Mouse (Mus musculus): ENCODE results near the gene Hoxb1. TPM values are rescaled to one million over a fixed set of nuclear protein-coding genes. Genes with fewer than 3 reads are reported as not detected.
A peak's percentile ranks its signal among the peaks of the same experiment; 100 is the strongest.

Hoxb1 gene
- polyA plus RNA-seq, 1 experiment from 2014 or later = 0.65 TPM

DNA sequence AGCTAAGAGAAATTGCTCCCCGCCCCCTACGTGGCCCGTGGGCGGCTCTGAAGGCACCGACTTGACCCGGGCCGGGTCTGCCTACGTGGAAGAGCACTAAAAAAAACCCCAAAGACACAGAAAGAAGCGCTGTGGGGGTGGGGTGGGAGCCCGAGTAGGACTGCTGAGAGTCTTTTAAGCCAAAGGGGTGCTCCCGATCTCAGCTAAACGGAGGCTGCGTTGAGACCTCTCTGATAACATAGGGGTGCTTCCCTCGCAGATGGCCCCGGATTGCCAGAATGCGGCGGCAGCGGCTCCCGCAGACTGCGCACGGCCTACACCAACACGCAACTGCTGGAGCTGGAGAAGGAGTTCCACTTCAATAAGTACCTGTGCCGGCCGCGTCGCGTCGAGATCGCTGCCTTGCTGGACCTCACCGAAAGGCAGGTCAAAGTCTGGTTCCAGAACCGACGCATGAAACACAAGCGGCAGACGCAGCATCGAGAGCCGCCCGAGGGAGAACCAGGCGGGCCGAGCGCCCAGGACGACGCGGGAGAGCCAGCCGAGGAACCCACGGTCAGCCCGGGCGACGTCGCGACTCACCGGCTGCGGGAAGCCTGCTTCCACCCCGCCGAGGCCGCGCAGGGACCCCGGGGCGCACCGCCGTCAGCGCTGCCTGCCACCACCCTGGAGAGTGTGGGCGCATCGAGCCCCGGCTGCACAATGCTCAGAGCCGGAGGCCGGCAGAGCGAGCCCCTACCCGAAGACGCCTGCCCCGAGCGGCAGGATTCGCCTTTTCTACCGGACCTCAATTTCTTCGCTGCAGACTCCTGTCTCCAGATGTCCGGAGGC lies 12.6 kb upstream of the Hoxb1 start:
- Histone ChIP-seq H3K4me1 (peaks cover 51% of the 10 kb centered on the region), H3K9me3 (replicated peaks) (no peaks in the 10 kb centered on the region), H3K27ac (replicated peaks) (peak overlapping the region; percentile 99), H3K4me3 (replicated peaks) (peak overlapping the region; percentile 64), H3K4me2 (peak overlapping the region; percentile 64), H3K36me3 (no peaks in the 10 kb centered on the region), H3K27me3 (replicated peaks) (no peaks in the 10 kb centered on the region), H3K9ac (replicated peaks) (peak overlapping the region; percentile 84)
- ATAC-seq (ENCODE audit: low FRiP score) = 0 out of 2 replicates have a peak, but pooled peaks have one; percentile 1
- WGBS = under 1% methylated on average over 75 of the region's 75 CpGs

DNA sequence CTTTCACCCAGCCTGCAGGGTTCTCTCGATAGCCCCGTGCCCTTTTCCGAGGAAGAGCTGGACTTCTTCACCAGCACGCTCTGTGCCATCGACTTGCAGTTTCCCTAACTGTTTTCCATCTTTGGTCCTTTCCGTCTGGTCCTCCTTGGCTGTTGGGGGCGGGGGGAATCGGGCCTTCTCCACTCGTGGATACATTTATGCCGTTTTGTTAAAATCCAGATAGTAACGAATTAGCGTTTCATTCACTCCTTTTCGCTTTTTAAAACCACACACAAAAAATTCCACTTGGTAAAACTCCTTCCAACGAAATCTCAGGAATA lies 12.1 kb upstream of the Hoxb1 start:
- Histone ChIP-seq H3K27ac (replicated peaks) (peak overlapping the region; percentile 99), H3K4me3 (replicated peaks) (peak overlapping the region; percentile 64), H3K9ac (replicated peaks) (peak overlapping the region; percentile 84), H3K36me3 (no peaks in the 10 kb centered on the region), H3K27me3 (replicated peaks) (no peaks in the 10 kb centered on the region), H3K4me2 (peak overlapping the region; percentile 64), H3K4me1 (peaks cover 46% of the 10 kb centered on the region), H3K9me3 (replicated peaks) (no peaks in the 10 kb centered on the region)
- ATAC-seq (ENCODE audit: low FRiP score) = no peak
- under 1% methylated on average over 14 of the region's 14 CpGs for WGBS

DNA sequence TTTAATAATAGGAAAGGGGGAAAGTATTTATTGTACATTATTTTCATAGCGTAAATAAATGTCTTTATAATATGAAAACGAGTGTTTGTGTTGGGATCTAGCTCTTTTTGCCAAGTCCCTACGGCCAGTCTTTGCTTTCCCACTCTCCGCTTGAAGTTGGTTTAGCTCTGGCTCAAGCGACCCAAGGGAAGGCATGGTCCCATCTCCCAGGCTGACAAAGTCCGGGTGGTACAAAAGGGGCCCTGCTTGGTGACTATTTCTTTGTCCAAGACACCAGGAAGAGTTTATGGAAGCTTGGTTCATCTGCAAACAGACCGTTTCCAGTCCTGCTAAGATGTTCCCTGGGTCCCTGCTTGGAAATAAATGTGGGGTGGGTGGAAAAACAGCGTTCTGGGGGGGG lies 11.6 kb upstream of the Hoxb1 start:
- no peaks in the 10 kb centered on the region for H3K9me3 ChIP-seq (replicated peaks)
- no peak for ATAC-seq (ENCODE audit: low FRiP score)
- H3K9ac ChIP-seq (replicated peaks) = peak overlapping the region; percentile 83
- H3K27ac ChIP-seq (replicated peaks) = peak overlapping the region; percentile 99
- peaks cover 41% of the 10 kb centered on the region for H3K4me1 ChIP-seq
- H3K27me3 ChIP-seq (replicated peaks) = no peaks in the 10 kb centered on the region
- peak overlapping the region; percentile 64 for H3K4me3 ChIP-seq (replicated peaks)
- peak overlapping the region; percentile 64 for H3K4me2 ChIP-seq
- no peaks in the 10 kb centered on the region for H3K36me3 ChIP-seq
- 3% methylated on average over 8 of the region's 8 CpGs for WGBS

DNA sequence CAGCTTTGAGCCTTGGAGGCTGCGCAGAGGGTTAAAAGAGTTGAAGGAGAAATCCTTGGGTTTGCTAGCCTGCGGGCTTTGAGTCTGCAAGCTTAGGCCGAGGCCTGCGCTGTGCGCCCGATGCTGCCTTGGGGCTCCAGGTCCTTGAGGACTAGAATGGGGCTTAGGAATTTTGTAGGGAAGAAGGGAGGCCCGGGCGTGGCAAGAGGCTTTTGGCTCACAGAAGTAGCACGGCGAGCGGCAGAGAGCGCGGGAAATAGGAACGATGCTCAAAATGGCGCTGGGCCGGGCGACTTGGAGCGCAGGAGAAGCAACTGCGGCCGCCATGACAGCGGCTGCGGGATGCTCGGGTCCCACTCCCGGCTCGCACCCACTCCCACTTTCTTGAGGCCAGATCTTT lies 11.2 kb upstream of the Hoxb1 start:
- Histone ChIP-seq H3K4me2 (peak overlapping the region; percentile 64), H3K9ac (replicated peaks) (peak overlapping the region; percentile 83), H3K4me3 (replicated peaks) (peak overlapping the region; percentile 64), H3K27me3 (replicated peaks) (no peaks in the 10 kb centered on the region), H3K4me1 (peaks cover 37% of the 10 kb centered on the region), H3K27ac (replicated peaks) (peak overlapping the region; percentile 99), H3K9me3 (replicated peaks) (no peaks in the 10 kb centered on the region), H3K36me3 (no peaks in the 10 kb centered on the region)
- no peak for ATAC-seq (ENCODE audit: low FRiP score)
- WGBS = under 1% methylated on average over 25 of the region's 25 CpGs

DNA sequence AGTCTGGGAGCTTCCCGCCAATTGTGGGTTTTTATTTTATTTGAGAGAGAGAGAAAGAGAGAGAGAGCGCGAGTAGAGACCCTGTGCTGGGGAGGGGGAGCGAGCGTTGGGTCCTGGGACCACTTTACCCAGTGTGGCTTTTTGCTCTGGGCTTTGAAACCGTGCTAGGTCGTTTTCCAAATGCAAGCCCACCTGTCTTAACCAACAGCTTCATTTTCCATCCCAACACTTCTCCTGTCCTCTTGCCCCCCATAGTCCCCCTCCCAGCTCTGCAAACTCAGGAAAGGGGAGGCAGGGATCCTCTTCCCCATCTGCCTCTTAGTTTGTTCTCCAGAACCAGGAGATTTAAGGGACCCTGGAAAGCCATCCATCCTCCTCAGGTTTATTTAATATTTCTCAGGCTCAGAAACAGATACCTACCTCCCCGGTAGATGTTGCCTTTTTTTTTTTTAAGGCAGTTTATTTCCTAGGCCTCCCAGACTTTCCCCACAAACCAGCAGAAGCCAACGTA lies 10.7 kb upstream of the Hoxb1 start:
- Histone ChIP-seq H3K36me3 (no peaks in the 10 kb centered on the region), H3K4me1 (peaks cover 32% of the 10 kb centered on the region), H3K4me2 (peak overlapping the region; percentile 64), H3K9ac (replicated peaks) (peak overlapping the region; percentile 83), H3K4me3 (replicated peaks) (peak overlapping the region; percentile 64), H3K27me3 (replicated peaks) (no peaks in the 10 kb centered on the region), H3K27ac (replicated peaks) (peak overlapping the region; percentile 99), H3K9me3 (replicated peaks) (no peaks in the 10 kb centered on the region)
- no peak for ATAC-seq (ENCODE audit: low FRiP score)
- 1% methylated on average over 9 of the region's 9 CpGs for WGBS

DNA sequence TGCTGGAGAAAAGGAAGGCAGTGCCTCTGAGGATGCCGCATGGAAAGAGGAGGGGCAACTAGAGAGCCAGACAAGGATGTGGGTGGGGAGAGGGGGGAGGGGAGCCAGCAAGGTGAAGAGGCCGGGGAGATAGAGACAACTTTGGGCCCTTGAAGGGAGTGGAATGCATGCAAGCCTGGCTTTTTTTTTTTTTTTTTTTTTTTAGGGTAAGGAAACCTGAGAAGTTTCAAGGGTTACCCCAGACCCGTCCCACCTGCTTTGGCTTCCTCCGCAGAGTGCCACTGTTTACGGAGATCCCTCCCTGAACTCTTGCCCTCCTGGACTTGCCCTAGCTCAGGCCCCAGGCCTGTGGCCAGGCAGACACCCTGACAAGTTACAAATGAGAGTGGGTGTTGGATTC lies 1.7 kb upstream of the Hoxb1 start:
- no peaks in the 10 kb centered on the region for H3K36me3 ChIP-seq
- H3K27ac ChIP-seq (replicated peaks) = no peak overlapping the region
- no peak for ATAC-seq (ENCODE audit: low FRiP score)
- H3K4me3 ChIP-seq (replicated peaks) = no peak overlapping the region
- peaks cover 20% of the 10 kb centered on the region for H3K4me1 ChIP-seq
- H3K9ac ChIP-seq (replicated peaks) = no peak overlapping the region
- no peaks in the 10 kb centered on the region for H3K27me3 ChIP-seq (replicated peaks)
- H3K9me3 ChIP-seq (replicated peaks) = no peaks in the 10 kb centered on the region; the same call in 1 of the 2 replicates
- 34% methylated on average over 5 of the region's 5 CpGs for WGBS
- H3K4me2 ChIP-seq = no peak overlapping the region

DNA sequence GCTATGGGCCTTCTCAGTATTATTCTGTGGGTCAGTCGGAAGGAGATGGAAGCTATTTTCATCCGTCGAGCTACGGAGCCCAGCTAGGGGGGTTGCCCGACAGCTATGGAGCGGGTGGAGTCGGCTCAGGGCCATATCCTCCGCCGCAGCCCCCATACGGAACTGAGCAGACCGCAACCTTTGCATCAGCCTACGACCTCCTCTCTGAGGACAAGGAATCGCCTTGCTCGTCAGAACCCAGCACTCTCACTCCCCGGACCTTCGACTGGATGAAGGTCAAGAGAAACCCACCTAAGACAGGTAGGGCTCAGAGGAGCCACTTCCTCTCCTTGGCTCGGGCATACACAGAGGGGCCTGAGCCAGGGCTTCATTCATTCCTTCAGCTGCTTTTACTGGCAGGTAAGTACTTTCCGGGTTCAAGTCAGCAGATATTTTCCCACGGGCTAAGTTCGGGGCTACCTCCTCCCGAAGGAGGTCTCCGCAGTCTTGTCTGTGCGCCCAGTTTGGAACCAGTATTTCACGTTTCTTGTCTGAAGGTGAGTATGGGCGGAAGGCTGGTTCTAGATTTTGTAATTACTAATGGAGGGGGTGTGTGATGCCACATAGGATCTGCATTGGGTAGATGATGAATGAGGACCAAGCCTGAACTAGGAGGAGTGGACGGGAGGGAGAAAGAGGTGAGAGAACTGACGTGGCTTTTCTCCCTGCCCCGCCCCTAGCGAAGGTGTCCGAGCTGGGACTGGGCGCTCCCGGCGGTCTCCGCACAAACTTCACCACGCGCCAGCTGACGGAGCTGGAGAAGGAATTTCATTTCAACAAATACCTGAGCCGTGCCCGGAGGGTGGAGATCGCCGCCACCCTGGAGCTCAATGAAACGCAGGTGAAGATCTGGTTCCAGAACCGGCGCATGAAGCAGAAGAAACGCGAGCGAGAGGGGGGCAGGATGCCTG lies 815 bp downstream of the Hoxb1 start:
- WGBS = 5% methylated on average over 47 of the region's 47 CpGs
- H3K4me2 ChIP-seq = peak overlapping the region; percentile 55
- H3K27ac ChIP-seq (replicated peaks) = no peak overlapping the region
- H3K4me3 ChIP-seq (replicated peaks) = peak overlapping the region; percentile 25
- H3K27me3 ChIP-seq (replicated peaks) = no peaks in the 10 kb centered on the region
- H3K36me3 ChIP-seq = no peaks in the 10 kb centered on the region
- H3K4me1 ChIP-seq = peaks cover 27% of the 10 kb centered on the region
- no peaks in the 10 kb centered on the region; the same call in 1 of the 2 replicates for H3K9me3 ChIP-seq (replicated peaks)
- ATAC-seq (ENCODE audit: low FRiP score) = 0 out of 2 replicates have a peak, but pooled peaks have one; percentile 3
- H3K9ac ChIP-seq (replicated peaks) = peak overlapping the region; percentile 6; the same call in 1 of the 2 replicates

DNA sequence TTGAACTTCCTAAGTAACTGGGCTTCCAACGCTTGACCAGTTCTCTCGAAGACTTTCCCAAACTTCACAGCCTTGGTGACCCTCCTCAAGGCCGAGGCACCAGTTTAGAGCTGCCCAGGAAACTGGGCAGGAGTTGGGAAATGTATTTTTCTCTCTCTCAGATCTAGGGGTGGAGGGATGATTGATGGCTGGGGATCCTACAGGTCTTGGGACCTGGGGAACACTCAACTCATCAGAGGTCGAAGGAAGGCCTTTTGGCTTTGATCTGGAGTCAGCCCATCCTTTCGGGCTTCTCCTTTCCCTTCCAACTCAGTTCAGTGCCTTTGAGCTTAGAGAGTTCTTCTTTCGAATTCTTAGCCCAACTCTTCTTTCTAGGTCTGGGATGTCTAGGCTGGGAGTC lies 1.6 kb downstream of the Hoxb1 start:
- WGBS = 31% methylated on average over 6 of the region's 6 CpGs
- Histone ChIP-seq H3K9me3 (replicated peaks) (no peaks in the 10 kb centered on the region; the same call in 1 of the 2 replicates), H3K4me3 (replicated peaks) (no peak overlapping the region), H3K36me3 (no peaks in the 10 kb centered on the region), H3K9ac (replicated peaks) (no peak overlapping the region), H3K4me2 (peak overlapping the region; percentile 55), H3K4me1 (peaks cover 31% of the 10 kb centered on the region), H3K27me3 (replicated peaks) (no peaks in the 10 kb centered on the region), H3K27ac (replicated peaks) (no peak overlapping the region)
- no peak for ATAC-seq (ENCODE audit: low FRiP score)

DNA sequence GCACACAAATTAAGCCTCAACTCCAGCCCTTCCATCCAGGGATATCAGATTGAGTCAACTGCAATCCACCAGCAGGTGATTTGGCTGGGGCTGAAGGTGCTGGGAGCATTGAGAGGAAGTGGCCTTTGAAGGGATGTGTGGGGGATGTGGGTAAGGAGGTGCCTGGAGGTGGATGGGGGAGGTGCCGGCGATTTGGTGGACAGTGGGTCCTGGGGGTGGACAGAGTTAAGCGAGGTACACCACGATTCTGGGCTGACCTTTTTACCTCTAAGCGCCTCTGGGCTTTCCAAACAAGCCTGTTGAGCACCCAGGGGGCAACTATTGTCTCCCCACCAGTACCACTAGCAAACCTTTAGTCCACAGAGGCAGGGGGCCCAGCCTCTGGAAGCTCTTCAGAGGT lies 3.1 kb downstream of the Hoxb1 start:
- Histone ChIP-seq H3K4me3 (replicated peaks) (no peak overlapping the region), H3K4me1 (peaks cover 31% of the 10 kb centered on the region), H3K9ac (replicated peaks) (no peak overlapping the region), H3K4me2 (no peak overlapping the region), H3K27me3 (replicated peaks) (no peaks in the 10 kb centered on the region), H3K27ac (replicated peaks) (no peak overlapping the region), H3K36me3 (no peaks in the 10 kb centered on the region), H3K9me3 (replicated peaks) (no peaks in the 10 kb centered on the region)
- no peak for ATAC-seq (ENCODE audit: low FRiP score)
- 32% methylated on average over 5 of the region's 5 CpGs for WGBS

DNA sequence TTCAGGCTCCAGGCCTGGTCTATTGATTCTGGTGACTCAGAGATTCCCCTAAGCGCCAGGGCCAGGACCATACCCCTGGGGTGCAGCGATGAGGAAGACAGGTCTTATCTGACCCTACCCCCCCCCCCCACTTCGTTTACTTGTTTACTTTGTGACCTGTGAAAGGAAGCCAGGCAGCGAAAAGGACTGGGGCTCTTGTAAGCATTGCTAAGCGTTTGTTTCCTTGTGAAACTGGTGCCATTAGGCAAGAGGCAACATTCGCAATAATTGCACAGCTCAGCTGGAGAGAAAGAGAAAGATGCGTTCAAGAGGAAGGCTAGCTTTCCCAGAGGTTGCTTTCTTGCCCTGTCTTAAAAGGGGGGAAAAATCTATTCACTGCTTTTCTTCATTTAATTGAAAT lies 3.6 kb downstream of the Hoxb1 start:
- H3K36me3 ChIP-seq = no peaks in the 10 kb centered on the region
- peaks cover 31% of the 10 kb centered on the region for H3K4me1 ChIP-seq
- H3K9ac ChIP-seq (replicated peaks) = no peak overlapping the region
- H3K27ac ChIP-seq (replicated peaks) = no peak overlapping the region
- no peaks in the 10 kb centered on the region for H3K9me3 ChIP-seq (replicated peaks)
- H3K4me3 ChIP-seq (replicated peaks) = no peak overlapping the region
- 31% methylated on average over 7 of the region's 7 CpGs for WGBS
- H3K4me2 ChIP-seq = no peak overlapping the region
- ATAC-seq (ENCODE audit: low FRiP score) = no peak
- H3K27me3 ChIP-seq (replicated peaks) = no peaks in the 10 kb centered on the region

DNA sequence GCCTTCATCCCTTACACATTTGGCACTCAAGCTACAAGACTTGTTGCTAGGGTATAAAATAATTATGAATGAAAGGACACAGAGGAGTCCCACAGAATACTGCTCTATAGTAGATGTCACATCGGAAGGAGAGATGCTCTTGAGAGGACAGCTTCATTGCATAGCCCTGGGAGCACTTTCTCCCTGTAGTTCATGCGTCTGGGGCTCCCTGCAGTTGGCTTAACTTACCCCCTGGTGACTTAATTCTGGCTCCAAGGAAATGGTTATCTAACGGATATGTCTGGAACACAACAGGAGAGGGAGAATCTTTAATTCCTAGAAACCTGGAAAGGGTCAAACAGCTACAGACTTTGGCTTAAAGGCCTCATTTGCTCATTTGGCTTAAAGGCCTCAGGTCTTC lies 6.2 kb downstream of the Hoxb1 start:
- 29% methylated on average over 3 of the region's 3 CpGs for WGBS
- peaks cover 6% of the 10 kb centered on the region; the same call in 1 of the 2 replicates for H3K27me3 ChIP-seq (replicated peaks)
- H3K4me1 ChIP-seq = peaks cover 13% of the 10 kb centered on the region
- H3K4me2 ChIP-seq = no peak overlapping the region
- no peak for ATAC-seq (ENCODE audit: low FRiP score)
- H3K36me3 ChIP-seq = no peaks in the 10 kb centered on the region
- no peak overlapping the region for H3K9ac ChIP-seq (replicated peaks)
- H3K27ac ChIP-seq (replicated peaks) = no peak overlapping the region
- H3K4me3 ChIP-seq (replicated peaks) = no peak overlapping the region
- no peaks in the 10 kb centered on the region for H3K9me3 ChIP-seq (replicated peaks)
